Mouse (Mus musculus): ENCODE measurements around the gene Tubb5. TPM values are rescaled to one million over a fixed set of nuclear protein-coding genes. Genes with fewer than 3 reads are reported as not detected.
A peak's percentile ranks its signal among the peaks of the same experiment; 100 is the strongest.

Gene Tubb5
- total and polyA plus RNA-seq, 2 experiments from 2014 or later: 1,606 to 3,326 TPM

GRCm38 (mm10) chr17:35868165-35868820 lies 30.2 kb upstream of the Tubb5 start:
- no peaks in the 10 kb centered on the region for H3K36me3 ChIP-seq (ENCODE audit: insufficient read depth, low read length)
- WGBS: 25% methylated on average over 16 of the region's 17 CpGs
- H3K9me3 ChIP-seq (ENCODE audit: low read length): no peaks in the 10 kb centered on the region
- H3K27me3 ChIP-seq (ENCODE audit: insufficient read depth, low read length): no peaks in the 10 kb centered on the region
- H3K9ac ChIP-seq (replicated peaks; ENCODE audit: low read length): peak overlapping the region; percentile 84
- TF ChIP-seq CTCF (IDR thresholded peaks at IDR 0.05; ENCODE audit: low read depth): no peak
- ATAC-seq (no peak), DNase-seq (ENCODE audit: low spot score) (no peak)
- peak overlapping the region; percentile 95 for H3K27ac ChIP-seq
- peak overlapping the region; percentile 93 for H3K4me2 ChIP-seq (ENCODE audit: low read depth, low read length)
- peaks cover 19% of the 10 kb centered on the region for H3K4me1 ChIP-seq (ENCODE audit: insufficient read depth, low read length)
- H3K4me3 ChIP-seq (ENCODE audit: low read length): peak overlapping the region; percentile 56

GRCm38 (mm10) chr17:35866911-35867890 lies 29.1 kb upstream of the Tubb5 start:
- H3K36me3 ChIP-seq (ENCODE audit: insufficient read depth, low read length): no peaks in the 10 kb centered on the region
- peaks cover 19% of the 10 kb centered on the region for H3K4me1 ChIP-seq (ENCODE audit: insufficient read depth, low read length)
- WGBS: 8% methylated on average over 26 of the region's 26 CpGs
- no peaks in the 10 kb centered on the region for H3K27me3 ChIP-seq (ENCODE audit: insufficient read depth, low read length)
- ATAC-seq (no peak), DNase-seq (ENCODE audit: low spot score) (peak; percentile 33)
- peak overlapping the region; percentile 84 for H3K9ac ChIP-seq (replicated peaks; ENCODE audit: low read length)
- H3K4me2 ChIP-seq (ENCODE audit: low read depth, low read length): peak overlapping the region; percentile 93
- peak overlapping the region; percentile 56 for H3K4me3 ChIP-seq (ENCODE audit: low read length)
- no peaks in the 10 kb centered on the region for H3K9me3 ChIP-seq (ENCODE audit: low read length)
- TF ChIP-seq CTCF (IDR thresholded peaks at IDR 0.05; ENCODE audit: low read depth): peak; percentile 31; the same call in 1 of the 2 replicates
- peak overlapping the region; percentile 95 for H3K27ac ChIP-seq

DNA sequence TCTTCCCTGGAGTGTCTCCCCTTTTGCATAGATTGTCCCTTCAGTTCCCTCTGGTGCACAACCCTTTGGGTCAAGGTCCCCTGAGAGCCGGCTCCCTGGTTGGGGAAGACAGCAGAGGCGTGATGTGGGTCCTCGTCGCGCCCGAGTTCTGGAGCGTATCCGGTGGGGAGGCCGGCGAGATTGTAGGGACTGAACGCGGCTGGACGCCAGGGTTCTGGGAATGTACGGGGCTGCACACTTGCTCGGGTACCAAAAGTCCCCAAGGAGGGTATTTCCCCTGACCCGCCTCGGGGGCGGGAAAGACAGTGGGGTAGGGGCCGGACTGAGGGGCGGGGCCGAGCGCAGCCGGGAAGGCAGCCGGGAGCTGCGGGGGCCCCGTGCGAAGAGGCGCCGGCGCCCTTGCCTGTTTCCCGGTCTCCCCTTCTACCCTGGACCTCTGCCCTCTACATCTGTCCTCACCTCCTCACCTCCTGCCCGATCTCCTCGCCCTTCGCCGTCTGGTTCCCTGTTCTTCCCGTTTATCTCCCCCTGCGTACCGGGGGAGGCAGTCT lies 28.2 kb upstream of the Tubb5 start:
- Histone ChIP-seq H3K9me3 (ENCODE audit: low read length) (no peaks in the 10 kb centered on the region), H3K27me3 (ENCODE audit: insufficient read depth, low read length) (no peaks in the 10 kb centered on the region), H3K4me3 (ENCODE audit: low read length) (peak overlapping the region; percentile 56), H3K27ac (peak overlapping the region; percentile 95), H3K36me3 (ENCODE audit: insufficient read depth, low read length) (no peaks in the 10 kb centered on the region), H3K4me2 (ENCODE audit: low read depth, low read length) (peak overlapping the region; percentile 93), H3K9ac (replicated peaks; ENCODE audit: low read length) (peak overlapping the region; percentile 84), H3K4me1 (ENCODE audit: insufficient read depth, low read length) (peaks cover 19% of the 10 kb centered on the region)
- no peak for TF ChIP-seq CTCF (IDR thresholded peaks at IDR 0.05; ENCODE audit: low read depth)
- ATAC-seq (peak; percentile 46), DNase-seq (ENCODE audit: low spot score) (peak; percentile 74)
- under 1% methylated on average over 23 of the region's 38 CpGs for WGBS

- H3K36me3 ChIP-seq (ENCODE audit: insufficient read depth, low read length): no peaks in the 10 kb centered on the region
- TF ChIP-seq CTCF (IDR thresholded peaks at IDR 0.05; ENCODE audit: low read depth): no peak
- no peaks in the 10 kb centered on the region for H3K27me3 ChIP-seq (ENCODE audit: insufficient read depth, low read length)
- H3K4me3 ChIP-seq (ENCODE audit: low read length): peak within 1 kb of the TSS; percentile 56
- peaks cover 18% of the 10 kb centered on the region for H3K4me1 ChIP-seq (ENCODE audit: insufficient read depth, low read length)
- ATAC-seq (peak; percentile 57), DNase-seq (ENCODE audit: low spot score) (peak; percentile 84)
- peak within 1 kb of the TSS; percentile 95 for H3K27ac ChIP-seq
- WGBS: under 1% methylated on average over 39 of the region's 48 CpGs
- peak within 1 kb of the TSS; percentile 93 for H3K4me2 ChIP-seq (ENCODE audit: low read depth, low read length)
- peak within 1 kb of the TSS; percentile 84 for H3K9ac ChIP-seq (replicated peaks; ENCODE audit: low read length)
- H3K9me3 ChIP-seq (ENCODE audit: low read length): no peaks in the 10 kb centered on the region
Measured at GRCm38 (mm10) chr17:35865481-35866280, 27.6 kb upstream of the Tubb5 start, which contains the start of gene Ppp1r18. Gene Ppp1r18 (plus strand): TSS chr17:35865593.

- Histone ChIP-seq H3K27ac (peak overlapping the region; percentile 95), H3K9me3 (ENCODE audit: low read length) (no peaks in the 10 kb centered on the region), H3K9ac (replicated peaks; ENCODE audit: low read length) (peak overlapping the region; percentile 84), H3K4me3 (ENCODE audit: low read length) (peak overlapping the region; percentile 56), H3K27me3 (ENCODE audit: insufficient read depth, low read length) (no peaks in the 10 kb centered on the region), H3K4me1 (ENCODE audit: insufficient read depth, low read length) (peaks cover 11% of the 10 kb centered on the region), H3K36me3 (ENCODE audit: insufficient read depth, low read length) (no peaks in the 10 kb centered on the region), H3K4me2 (ENCODE audit: low read depth, low read length) (peak overlapping the region; percentile 93)
- no peak for TF ChIP-seq CTCF (IDR thresholded peaks at IDR 0.05; ENCODE audit: low read depth)
- 24% methylated on average over 10 of the region's 10 CpGs for WGBS
- DNase-seq (ENCODE audit: low spot score): no peak
- no peak for ATAC-seq
Measured at GRCm38 (mm10) chr17:35864832-35865353, 26.8 kb upstream of the Tubb5 start.

Data from hindbrain, postnatal 0 days (tissue).